Mouse (Mus musculus) liver, embryonic 15.5 days (tissue): ENCODE data around the gene Tbc1d10c. TPM values are rescaled to one million over a fixed set of nuclear protein-coding genes. Genes with fewer than 3 reads are reported as not detected.

Source experiments
- ATAC-seq: fragments of 200-750 bp; cut with Nextera tagmentation; 2 replicates; pipeline ENCODE4 v1.8.0; 2017; ENCODE audit warnings: moderate number of reproducible peaks, mild to moderate bottlenecking, moderate library complexity; ENCODE audit not compliant: insufficient read depth
- H3K27ac ChIP-seq: fragments of 300-500 bp; sonication (generic); replicated peaks from 2 replicates; pipeline ENCODE4 v1.5.1; 2015; ENCODE audit warnings: mild to moderate bottlenecking, inconsistent platforms
- H3K27me3 ChIP-seq: fragments of 300-500 bp; sonication (generic); 2 replicates; pipeline ENCODE4 v1.6.1; 2015; ENCODE audit warnings: mild to moderate bottlenecking, inconsistent platforms
- H3K36me3 ChIP-seq: fragments of 300-500 bp; sonication (generic); replicated peaks from 2 replicates; pipeline ENCODE4 v1.6.1; 2015; ENCODE audit warnings: moderate library complexity, mild to moderate bottlenecking, inconsistent platforms
- H3K4me1 ChIP-seq: fragments of 300-500 bp; sonication (generic); replicated peaks from 2 replicates; pipeline ENCODE4 v1.6.1; 2015; ENCODE audit warnings: inconsistent platforms
- H3K4me2 ChIP-seq: fragments of 300-500 bp; sonication (generic); 2 replicates; pipeline ENCODE4 v1.6.1; 2015; ENCODE audit warnings: moderate library complexity, mild to moderate bottlenecking, inconsistent platforms
- H3K4me3 ChIP-seq: fragments of 300-500 bp; sonication (generic); replicated peaks from 2 replicates; pipeline ENCODE4 v1.5.1; 2015; ENCODE audit warnings: mild to moderate bottlenecking, inconsistent platforms
- H3K9ac ChIP-seq: fragments of 300-500 bp; sonication (generic); 2 replicates; pipeline ENCODE4 v1.6.1; 2015; ENCODE audit warnings: moderate library complexity, mild to moderate bottlenecking, inconsistent platforms
- H3K9me3 ChIP-seq: fragments of 300-500 bp; sonication (generic); replicated peaks from 2 replicates; pipeline ENCODE4 v1.6.1; 2016; ENCODE audit warnings: inconsistent platforms
- WGBS: fragments of 180-500 bp; shearing (Covaris S2); methylation state at CpG from one replicate; pipeline ENCODE4 v1.1.7; 2015; ENCODE audit warnings: mixed read lengths; ENCODE audit not compliant: insufficient replicate concordance; 5-methylcytosine and 5-hydroxymethylcytosine counted together
- polyA plus RNA-seq: library from polyadenylated mRNA; unstranded; fragments of >200 nt; fragmentation: Nextera tagmentation; extraction: Ambion mirVana; gene quantifications from 2 replicates; pipeline ENCODE4 v1.2.1, GENCODE M21; 2015

Tbc1d10c gene
- polyA plus RNA-seq, 1 experiment from 2014 or later = 5.5 TPM

- 0% methylated on average over 8 of the region's 8 CpGs for WGBS
- Histone ChIP-seq H3K36me3 (peaks cover 37% of the 10 kb centered on the region), H3K4me1 (peaks cover 55% of the 10 kb centered on the region), H3K4me3 (peak overlapping the region; percentile 79), H3K9ac (peak overlapping the region; percentile 86), H3K27me3 (no peaks in the 10 kb centered on the region), H3K27ac (peak overlapping the region; percentile 79), H3K9me3 (no peaks in the 10 kb centered on the region), H3K4me2 (peak overlapping the region; percentile 85)
- ATAC-seq = peak; percentile 25
Measured at GRCm38 (mm10) chr19:4148819-4149218, 42.3 kb downstream of the Tbc1d10c start.

- Histone ChIP-seq H3K4me1 (peaks cover 52% of the 10 kb centered on the region), H3K4me2 (peak within 1 kb of the TSS; percentile 85), H3K27ac (peak within 1 kb of the TSS; percentile 79), H3K9ac (peak within 1 kb of the TSS; percentile 86), H3K4me3 (peak within 1 kb of the TSS; percentile 79), H3K27me3 (no peaks in the 10 kb centered on the region), H3K36me3 (peaks cover 33% of the 10 kb centered on the region), H3K9me3 (no peaks in the 10 kb centered on the region)
- ATAC-seq = peak; percentile 86
- WGBS = under 1% methylated on average over 33 of the region's 33 CpGs
Measured at GRCm38 (mm10) chr19:4148491-4148806, 42.6 kb downstream of the Tbc1d10c start, which contains the start of gene Coro1b. Gene Coro1b, plus strand, starts transcription at chr19:4148619.

GRCm38 (mm10) chr19:4147782-4148490 is 43.1 kb downstream of the Tbc1d10c start:
- H3K36me3 ChIP-seq = peaks cover 28% of the 10 kb centered on the region; the same call in 1 of the 2 replicates
- ATAC-seq = peak; percentile 4; the same call in 1 of the 2 replicates
- H3K4me3 ChIP-seq = peak overlapping the region; percentile 79
- peak overlapping the region; percentile 85 for H3K4me2 ChIP-seq
- 40% methylated on average over 9 of the region's 9 CpGs for WGBS
- peaks cover 50% of the 10 kb centered on the region for H3K4me1 ChIP-seq
- 0 out of 2 replicates have a peak overlapping the region, but pooled peaks have one; percentile 6 for H3K27ac ChIP-seq
- no peaks in the 10 kb centered on the region for H3K9me3 ChIP-seq
- peak overlapping the region; percentile 6; the same call in 1 of the 2 replicates for H3K9ac ChIP-seq
- H3K27me3 ChIP-seq = no peaks in the 10 kb centered on the region

- Histone ChIP-seq H3K9me3 (no peaks in the 10 kb centered on the region), H3K9ac (no peak overlapping the region), H3K4me3 (no peak overlapping the region), H3K27ac (no peak overlapping the region), H3K36me3 (peaks cover 20% of the 10 kb centered on the region; the same call in 1 of the 2 replicates), H3K27me3 (peaks cover 5% of the 10 kb centered on the region; the same call in 1 of the 2 replicates), H3K4me2 (no peak overlapping the region), H3K4me1 (peaks cover 50% of the 10 kb centered on the region)
- 51% methylated on average over 3 of the region's 3 CpGs for WGBS
- ATAC-seq = no peak
Measured at GRCm38 (mm10) chr19:4147022-4147405, 44.1 kb downstream of the Tbc1d10c start.

GRCm38 (mm10) chr19:4146366-4147021 is 44.6 kb downstream of the Tbc1d10c start:
- no peak overlapping the region for H3K4me2 ChIP-seq
- H3K36me3 ChIP-seq = peaks cover 15% of the 10 kb centered on the region; the same call in 1 of the 2 replicates
- H3K27ac ChIP-seq = no peak overlapping the region
- peaks cover 6% of the 10 kb centered on the region; the same call in 1 of the 2 replicates for H3K27me3 ChIP-seq
- H3K4me1 ChIP-seq = peaks cover 47% of the 10 kb centered on the region
- 65% methylated on average over 12 of the region's 12 CpGs for WGBS
- H3K4me3 ChIP-seq = no peak overlapping the region
- no peak overlapping the region for H3K9ac ChIP-seq
- H3K9me3 ChIP-seq = no peaks in the 10 kb centered on the region
- ATAC-seq = no peak

GRCm38 (mm10) chr19:4145936-4146335 is 45.1 kb downstream of the Tbc1d10c start:
- Histone ChIP-seq H3K27ac (no peak overlapping the region), H3K9me3 (no peaks in the 10 kb centered on the region), H3K36me3 (peaks cover 10% of the 10 kb centered on the region; the same call in 1 of the 2 replicates), H3K9ac (no peak overlapping the region), H3K4me2 (no peak overlapping the region), H3K27me3 (peaks cover 11% of the 10 kb centered on the region; the same call in 1 of the 2 replicates), H3K4me1 (peaks cover 47% of the 10 kb centered on the region), H3K4me3 (no peak overlapping the region)
- ATAC-seq = no peak
- WGBS = 76% methylated on average over 5 of the region's 5 CpGs

GRCm38 (mm10) chr19:4144550-4145498 is 46.3 kb downstream of the Tbc1d10c start:
- no peak overlapping the region for H3K27ac ChIP-seq
- ATAC-seq = no peak
- H3K4me3 ChIP-seq = no peak overlapping the region
- 63% methylated on average over 16 of the region's 16 CpGs for WGBS
- no peak overlapping the region for H3K9ac ChIP-seq
- no peaks in the 10 kb centered on the region for H3K36me3 ChIP-seq
- no peak overlapping the region for H3K4me2 ChIP-seq
- peaks cover 19% of the 10 kb centered on the region; the same call in 1 of the 2 replicates for H3K27me3 ChIP-seq
- peaks cover 43% of the 10 kb centered on the region for H3K4me1 ChIP-seq
- no peaks in the 10 kb centered on the region for H3K9me3 ChIP-seq

- ATAC-seq = no peak
- WGBS = 55% methylated on average over 7 of the region's 7 CpGs
- H3K4me2 ChIP-seq = no peak within 1 kb of the TSS
- peaks cover 25% of the 10 kb centered on the region for H3K27me3 ChIP-seq
- no peaks in the 10 kb centered on the region for H3K9me3 ChIP-seq
- H3K4me1 ChIP-seq = peaks cover 38% of the 10 kb centered on the region
- H3K36me3 ChIP-seq = no peaks in the 10 kb centered on the region
- no peak within 1 kb of the TSS for H3K9ac ChIP-seq
- no peak within 1 kb of the TSS; the same call in 1 of the 2 replicates for H3K27ac ChIP-seq
- H3K4me3 ChIP-seq = no peak within 1 kb of the TSS
Measured at GRCm38 (mm10) chr19:4143759-4144268, 47.3 kb downstream of the Tbc1d10c start, which contains the start of gene Cabp4. Gene Cabp4, minus strand, starts transcription at chr19:4144033.

- H3K27ac ChIP-seq = no peak overlapping the region
- no peak overlapping the region for H3K4me2 ChIP-seq
- H3K9ac ChIP-seq = no peak overlapping the region
- no peak overlapping the region for H3K4me3 ChIP-seq
- 80% methylated on average over 18 of the region's 18 CpGs for WGBS
- ATAC-seq = no peak
- peaks cover 30% of the 10 kb centered on the region for H3K4me1 ChIP-seq
- no peaks in the 10 kb centered on the region for H3K9me3 ChIP-seq
- no peaks in the 10 kb centered on the region for H3K36me3 ChIP-seq
- H3K27me3 ChIP-seq = peaks cover 25% of the 10 kb centered on the region
Measured at GRCm38 (mm10) chr19:4142416-4143173, 48.5 kb downstream of the Tbc1d10c start.

GRCm38 (mm10) chr19:4140147-4140546 is 50.9 kb downstream of the Tbc1d10c start:
- H3K4me2 ChIP-seq = no peak overlapping the region
- no peak overlapping the region for H3K4me3 ChIP-seq
- peaks cover 23% of the 10 kb centered on the region for H3K4me1 ChIP-seq
- H3K9me3 ChIP-seq = no peaks in the 10 kb centered on the region
- H3K27me3 ChIP-seq = peaks cover 35% of the 10 kb centered on the region
- no peak for ATAC-seq
- no peaks in the 10 kb centered on the region for H3K36me3 ChIP-seq
- no peak overlapping the region for H3K9ac ChIP-seq
- 55% methylated on average over 6 of the region's 6 CpGs for whole genome bisulfite sequencing
- no peak overlapping the region for H3K27ac ChIP-seq
